Mouse (Mus musculus): ENCODE measurements around the gene Ppp1r1c.

DNA sequence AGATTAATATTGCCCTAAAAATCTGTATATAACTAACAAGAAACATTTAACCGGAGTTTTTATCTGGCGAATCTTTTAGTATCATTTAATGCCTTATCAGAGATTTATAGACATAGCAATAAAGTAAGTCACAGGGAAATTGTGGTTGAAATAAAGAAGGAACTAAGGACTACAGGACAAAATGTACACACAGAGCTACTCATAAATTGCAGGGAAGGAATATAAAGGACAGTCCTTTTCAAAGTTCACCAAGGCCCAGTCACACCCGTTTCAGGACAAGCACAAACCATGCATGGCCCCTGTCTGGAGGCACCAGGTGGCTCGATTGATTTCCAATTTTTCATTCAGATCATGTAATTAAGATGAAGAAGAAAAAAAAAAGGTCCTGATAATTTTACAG, 12.4 kb upstream of the Ppp1r1c start:
- TF ChIP-seq POLR2A (IDR thresholded peaks at IDR 0.05; ENCODE audit: control insufficient read depth, extremely low read depth, insufficient read depth, low read length, poor library complexity) (no peak), CTCF (IDR thresholded peaks at IDR 0.05; ENCODE audit: borderline replicate concordance, control insufficient read depth, extremely low read depth, insufficient read depth, low read length, poor library complexity) (no peak)

All from thymus, adult 2 months (tissue).